Mouse (Mus musculus) frontal cortex, adult 2 months (tissue): ENCODE measurements around the gene Angel2. TPM values are rescaled to one million over a fixed set of nuclear protein-coding genes. Genes with fewer than 3 reads are reported as not detected.

Source experiments
- DNase-seq, 2 experiments: peaks; one replicate each; pipeline ENCODE4 v3.0.0; 2022; ENCODE audit warnings: low spot score in 1 of 2; ENCODE audit errors: extremely low spot score in 1 of 2
- polyA plus RNA-seq: library from polyadenylated mRNA; depleted of rRNA; stranded (reverse); fragments of >200 nt; gene quantifications from 2 replicates; pipeline ENCODE4 v1.2.3, GENCODE M21; 2012; rRNA removed

Angel2 gene
- polyA plus RNA-seq, 1 experiment, result 59.6 TPM

DNA sequence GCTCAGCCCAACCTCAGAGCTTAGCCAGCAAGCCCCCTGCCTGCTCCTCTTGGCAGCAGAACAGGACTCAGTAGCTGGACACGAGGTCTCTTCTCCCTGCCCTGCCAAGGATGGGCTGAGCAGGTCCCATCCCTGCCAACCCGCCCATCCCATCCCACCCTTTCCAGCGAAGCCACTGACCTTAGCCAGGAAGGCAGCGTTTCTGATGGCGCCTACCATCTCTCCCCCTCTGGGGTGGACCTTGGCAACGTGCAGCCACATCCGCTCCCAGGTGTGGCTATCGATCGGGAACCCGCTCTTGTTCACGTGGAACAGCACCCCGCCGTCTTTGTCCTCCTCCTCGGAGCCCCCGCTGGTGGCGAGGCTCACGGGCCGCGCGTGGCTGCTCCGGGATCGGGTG lies 53.1 kb downstream of the Angel2 start:
- DNase-seq, result no peak

DNA sequence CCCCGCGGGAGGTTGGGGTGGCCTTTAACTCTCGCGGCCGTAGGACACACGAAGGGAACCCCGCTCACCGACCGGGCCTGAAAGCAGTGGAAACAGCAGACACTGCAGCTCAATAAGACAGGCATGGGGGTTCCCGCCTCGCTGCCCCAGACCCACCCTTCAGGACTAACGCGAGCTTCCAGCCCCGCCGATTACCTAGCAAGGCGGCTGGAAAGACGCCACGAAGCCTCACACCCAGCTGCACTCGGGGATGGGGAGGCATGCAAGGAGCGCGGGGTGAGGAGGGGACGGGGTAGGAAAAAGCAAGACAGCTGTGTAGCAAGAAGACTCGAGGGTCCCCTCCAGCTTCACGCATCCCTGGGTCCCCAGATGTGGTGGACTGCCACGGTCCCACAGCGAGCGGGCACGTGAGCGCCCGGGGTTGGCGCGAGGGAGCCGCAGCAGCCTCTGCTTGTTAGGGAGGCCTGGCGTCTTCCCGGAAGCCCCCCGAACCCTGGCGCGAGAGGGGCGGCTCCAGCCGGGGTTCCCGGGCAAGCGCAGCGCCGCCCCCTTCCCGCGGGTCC lies 53.7 kb downstream of the Angel2 start:
- no peak for DNase-seq

DNA sequence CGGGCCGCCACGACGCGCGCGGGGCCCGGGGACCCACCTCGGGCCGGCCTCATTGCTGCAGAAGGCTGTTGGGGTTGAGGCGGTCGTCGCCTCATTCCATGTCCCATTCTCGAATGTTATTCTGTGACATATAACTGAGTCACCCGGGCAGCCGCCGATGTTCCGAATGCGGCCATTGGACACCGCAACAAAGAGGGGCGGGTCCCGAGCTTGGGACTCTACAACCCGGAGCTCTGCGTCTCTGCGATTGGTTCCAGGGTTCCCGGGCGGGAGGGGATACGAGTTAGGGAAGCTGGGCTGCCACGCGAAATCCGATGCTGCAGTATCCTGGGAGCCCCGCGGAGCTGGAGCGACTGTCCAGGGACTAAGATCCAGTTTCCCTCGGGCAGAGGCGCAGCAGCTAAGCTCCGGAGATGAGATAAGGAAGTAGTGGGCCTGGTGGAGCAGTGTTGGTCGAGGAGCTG lies 54.2 kb downstream of the Angel2 start, which contains the start of gene Vash2:
Gene Vash2 (minus strand): TSS at position 197 of the 464 bp plus-strand sequence.
- peak; percentile 22 to 71 for DNase-seq

DNA sequence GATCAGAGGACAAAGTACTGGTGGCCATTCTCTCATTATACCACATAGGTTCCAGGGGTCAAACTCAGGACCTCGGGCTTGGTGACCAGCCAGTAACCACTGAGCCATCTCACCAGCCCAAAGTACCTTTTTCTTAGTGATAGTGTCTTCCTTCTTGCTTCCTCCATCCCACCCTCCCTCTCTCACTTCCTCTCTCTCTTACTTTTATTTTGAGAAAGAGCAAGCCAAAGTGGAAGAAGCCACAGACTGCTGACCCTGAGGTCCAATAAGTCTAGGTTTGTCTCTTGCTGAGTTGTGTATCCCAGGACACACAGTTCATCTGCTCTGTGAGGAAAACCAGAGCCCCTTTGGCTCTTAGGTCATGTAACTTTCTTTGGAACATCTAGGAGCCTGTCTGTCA lies 55.6 kb downstream of the Angel2 start:
- DNase-seq, result no peak

DNA sequence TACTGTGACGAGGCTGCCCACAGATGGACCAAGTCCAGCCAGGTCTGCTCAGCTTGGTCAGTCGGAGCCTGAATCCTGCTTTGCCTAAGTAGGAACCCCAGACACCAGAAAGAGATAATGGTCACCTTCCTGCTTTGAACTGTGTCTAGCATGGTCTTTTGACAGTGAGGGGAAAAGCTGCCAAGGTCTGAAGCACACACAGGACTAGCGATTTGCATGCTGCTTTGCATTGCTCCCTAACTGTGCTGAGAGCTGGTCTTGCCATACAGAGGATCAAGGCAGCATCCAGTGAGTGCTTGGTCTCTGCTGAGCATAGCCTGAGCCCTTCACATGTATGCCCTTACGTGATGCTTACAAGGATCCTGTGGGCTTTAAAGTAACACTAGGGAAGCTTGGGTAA lies 56.5 kb downstream of the Angel2 start:
- DNase-seq, result no peak

DNA sequence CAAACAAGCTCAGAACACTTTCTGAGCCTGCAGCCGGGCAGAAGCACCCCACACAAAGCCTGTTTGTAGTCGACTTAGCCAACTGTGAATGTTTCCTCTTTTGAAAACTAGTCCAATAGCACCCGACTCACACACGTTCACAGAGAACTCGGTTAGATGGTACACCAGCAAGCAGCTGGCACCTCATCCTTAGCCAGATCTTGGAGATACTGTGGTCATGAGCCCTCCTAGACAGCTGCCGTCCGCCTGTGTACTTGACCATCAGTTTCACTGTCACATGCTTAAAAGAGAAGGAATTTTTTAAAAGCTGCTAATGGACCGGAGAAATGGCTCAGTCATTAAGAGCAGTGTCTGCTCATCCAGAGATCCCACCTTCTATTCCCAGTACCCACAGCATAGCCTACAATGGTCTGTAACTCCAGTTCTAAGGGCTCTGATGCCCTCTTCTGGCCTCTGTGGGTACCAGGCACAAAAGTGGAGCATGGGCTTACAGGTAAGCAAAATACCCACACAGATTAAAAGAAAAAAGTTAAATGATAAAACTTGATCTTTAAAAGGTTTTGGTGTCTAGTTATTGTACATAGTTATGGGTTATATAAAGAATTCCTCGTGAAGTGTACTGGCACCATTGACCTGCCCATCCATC lies 64.6 kb downstream of the Angel2 start:
- DNase-seq, result no peak

DNA sequence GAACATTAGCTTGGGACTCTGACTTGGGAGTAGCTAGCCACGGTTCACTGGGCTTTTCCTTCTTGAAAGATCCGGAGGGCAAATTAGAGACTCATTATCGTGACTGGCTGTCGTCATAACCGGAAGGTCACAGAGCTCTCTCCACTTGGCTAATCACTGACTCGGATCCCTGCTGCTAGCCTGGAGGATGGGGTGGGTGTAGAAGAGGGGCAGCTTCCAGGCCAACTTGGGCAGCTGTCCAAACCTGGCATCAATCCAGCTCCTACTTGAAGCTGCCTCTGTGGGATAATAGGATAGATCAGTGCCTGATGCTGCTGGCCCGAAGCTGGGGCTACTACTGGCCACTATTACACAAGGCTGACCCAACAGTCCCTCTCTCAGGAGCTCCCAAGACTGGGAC lies 70.6 kb downstream of the Angel2 start:
- DNase-seq, result peak in 1 of 2 experiments; percentile 44

DNA sequence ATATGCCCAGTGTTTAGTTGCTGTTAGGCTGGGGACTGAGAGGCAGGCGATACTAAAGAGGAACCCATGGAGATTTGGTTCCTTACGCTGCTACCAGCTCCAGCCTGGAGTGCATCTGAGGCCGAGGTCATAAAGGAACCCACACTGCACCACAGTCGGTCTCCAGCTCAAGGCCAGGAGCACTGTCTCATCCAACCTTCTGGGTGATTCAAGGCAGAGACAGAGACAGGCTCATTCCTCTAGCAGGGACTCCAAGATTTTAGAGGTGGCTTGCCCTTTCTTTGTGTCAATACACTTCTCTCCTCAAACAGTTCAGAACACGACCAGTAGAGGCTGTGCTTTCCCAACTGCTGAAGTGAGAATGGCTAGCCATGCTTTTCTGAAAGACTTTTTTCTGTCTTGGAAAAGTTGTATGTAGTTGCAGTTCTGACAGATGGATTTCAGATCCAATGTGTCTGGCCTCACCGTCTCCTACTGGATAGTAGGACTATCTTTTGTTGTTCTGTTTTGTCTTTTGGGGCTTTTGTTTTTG lies 71.5 kb downstream of the Angel2 start:
- DNase-seq, result no peak

Other genes starting within 250 kb of the Angel2 start
- gene Rps6kc1, start 13.3 kb upstream of the Angel2 start, polyA plus RNA-seq, result 22.2 and 26.2 TPM in 2 replicates
- gene Vash2, start 54.2 kb downstream of the Angel2 start, polyA plus RNA-seq, result 7.0 and 7.7 TPM in 2 replicates
- gene Flvcr1, start 101.0 kb downstream of the Angel2 start, polyA plus RNA-seq, result 19.5 and 19.8 TPM in 2 replicates
- gene Spata45, start 111.5 kb downstream of the Angel2 start, polyA plus RNA-seq, result not detected in 2 replicates
- 65.4 and 70.8 TPM in 2 replicates for gene Tatdn3, start 137.8 kb downstream of the Angel2 start, polyA plus RNA-seq
- gene Nsl1, start 137.9 kb downstream of the Angel2 start, polyA plus RNA-seq, result 0.46 and 0.80 TPM in 2 replicates
- 2.3 and 4.3 TPM in 2 replicates for gene Batf3, start 172.7 kb downstream of the Angel2 start, polyA plus RNA-seq
- not detected in 2 replicates for gene Fam71a, start 239.7 kb downstream of the Angel2 start, polyA plus RNA-seq